Mouse (Mus musculus): ENCODE measurements around the gene Polrmt.

DNA sequence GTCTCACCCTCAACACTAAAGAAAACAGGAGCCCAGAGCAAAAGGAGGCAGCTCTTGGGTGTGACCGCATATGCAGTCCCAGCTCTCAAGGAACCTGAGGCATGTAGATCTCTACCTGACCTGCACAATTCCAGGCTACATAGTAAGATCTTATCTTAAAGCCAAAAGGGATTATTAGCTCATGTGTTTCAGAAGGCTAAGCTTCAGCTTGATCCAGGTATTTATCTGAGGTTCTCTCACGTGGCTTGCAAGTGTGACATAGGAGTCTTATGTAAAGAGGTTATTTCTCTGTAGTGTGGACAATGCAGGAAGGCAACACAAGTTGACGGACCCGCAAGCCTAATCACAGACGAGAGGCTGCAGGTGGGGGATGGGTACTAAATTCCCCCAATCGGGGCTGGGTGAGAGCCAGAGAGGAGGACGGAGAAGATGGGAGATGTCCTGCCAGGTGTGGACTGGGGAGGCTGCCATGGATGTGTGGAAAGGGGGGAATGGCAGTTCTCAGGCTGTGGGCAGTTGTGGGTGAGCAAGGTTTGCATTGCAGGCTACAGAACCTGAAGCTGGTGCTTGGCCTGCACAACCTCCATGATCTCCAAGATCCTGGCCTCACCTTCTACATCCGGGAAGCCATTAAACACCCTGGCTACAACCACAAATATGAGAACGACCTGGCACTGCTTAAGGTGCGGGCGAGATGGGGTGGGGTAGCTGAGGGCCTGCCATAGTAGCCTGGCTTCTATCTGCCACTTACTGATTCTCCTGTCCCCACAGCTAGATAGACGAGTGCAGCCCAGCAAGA is 52.6 kb downstream of the Polrmt start:
- no peak for TF ChIP-seq CTCF (IDR thresholded peaks at IDR 0.05; ENCODE audit: low read depth, low read length)
- TF ChIP-seq GATA2 (IDR thresholded peaks at IDR 0.05; ENCODE audit: borderline replicate concordance, low read depth, low read length): no peak
- no peak for TF ChIP-seq GATA1 (IDR thresholded peaks at IDR 0.05; ENCODE audit: borderline replicate concordance, low read length)
